Mouse (Mus musculus) ovary, postnatal 14 days (tissue): ENCODE results near the gene Nub1.
A peak's percentile ranks its signal among the peaks of the same experiment; 100 is the strongest.

ENCODE experiments used
- DNase-seq: peaks from one replicate; pipeline ENCODE4 v3.0.0; 2022; ENCODE audit warnings: low spot score

Gene Nub1

DNA sequence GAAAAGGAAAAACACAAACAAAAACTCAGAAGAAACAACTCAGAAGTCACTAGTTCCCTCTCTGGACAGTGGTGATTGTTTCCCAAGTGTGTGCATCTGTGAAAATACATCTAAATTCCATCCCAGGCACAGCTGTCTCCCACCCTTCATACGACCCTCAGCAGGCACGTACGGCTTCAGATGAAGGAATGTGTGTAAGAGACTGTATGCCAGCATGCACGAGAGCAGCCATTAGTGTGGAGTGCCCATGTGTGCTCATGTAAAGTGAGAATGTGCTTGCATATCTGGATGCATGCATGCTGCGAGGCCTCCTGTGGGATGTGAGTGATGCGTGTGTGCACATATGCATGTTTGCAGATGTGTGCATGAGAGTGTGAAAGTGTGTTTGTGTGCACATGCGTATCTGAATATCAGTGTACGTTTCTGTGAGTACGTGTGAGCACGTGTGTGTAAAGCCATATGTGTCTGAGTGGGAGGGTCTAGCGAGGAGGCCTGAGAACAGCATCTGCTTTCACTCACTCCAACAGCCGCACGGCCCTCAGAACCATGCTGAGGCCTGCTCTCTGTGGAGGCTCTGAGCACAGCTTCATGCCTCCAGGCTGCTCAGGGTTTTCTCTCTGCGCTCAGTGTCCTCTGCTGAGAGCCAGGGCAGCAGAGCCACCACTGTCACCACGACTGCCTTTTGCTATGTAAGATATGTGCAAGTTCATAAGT is 56.0 kb downstream of the Nub1 start:
- DNase-seq = no peak

DNA sequence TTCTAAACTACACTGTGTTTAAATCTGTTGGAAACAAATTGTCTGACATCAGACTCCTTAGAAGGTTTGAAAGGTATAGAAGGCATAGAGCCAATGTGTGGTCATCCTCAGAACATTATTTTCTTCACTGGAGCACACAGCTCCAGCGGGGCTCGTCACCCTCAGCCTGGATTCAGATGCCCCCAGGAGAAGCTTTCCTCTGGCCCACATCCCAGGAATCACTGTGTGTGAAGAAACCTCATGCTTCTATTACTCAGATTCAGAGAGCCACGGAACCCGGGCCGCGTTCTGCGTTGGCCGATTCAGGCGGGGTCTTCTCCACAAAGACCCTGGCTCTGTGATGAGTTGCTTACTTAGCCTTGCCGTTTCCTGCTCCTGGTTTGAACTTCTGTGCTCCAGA is 58.6 kb downstream of the Nub1 start:
- no peak for DNase-seq

- DNase-seq = no peak
Observed at GRCm38 (mm10) chr5:24747533-24747932, 62.2 kb downstream of the Nub1 start.

GRCm38 (mm10) chr5:24749731-24750130 is 64.4 kb downstream of the Nub1 start:
- no peak for DNase-seq

GRCm38 (mm10) chr5:24750321-24751304 is 65.3 kb downstream of the Nub1 start:
- DNase-seq = peak; percentile 87

DNA sequence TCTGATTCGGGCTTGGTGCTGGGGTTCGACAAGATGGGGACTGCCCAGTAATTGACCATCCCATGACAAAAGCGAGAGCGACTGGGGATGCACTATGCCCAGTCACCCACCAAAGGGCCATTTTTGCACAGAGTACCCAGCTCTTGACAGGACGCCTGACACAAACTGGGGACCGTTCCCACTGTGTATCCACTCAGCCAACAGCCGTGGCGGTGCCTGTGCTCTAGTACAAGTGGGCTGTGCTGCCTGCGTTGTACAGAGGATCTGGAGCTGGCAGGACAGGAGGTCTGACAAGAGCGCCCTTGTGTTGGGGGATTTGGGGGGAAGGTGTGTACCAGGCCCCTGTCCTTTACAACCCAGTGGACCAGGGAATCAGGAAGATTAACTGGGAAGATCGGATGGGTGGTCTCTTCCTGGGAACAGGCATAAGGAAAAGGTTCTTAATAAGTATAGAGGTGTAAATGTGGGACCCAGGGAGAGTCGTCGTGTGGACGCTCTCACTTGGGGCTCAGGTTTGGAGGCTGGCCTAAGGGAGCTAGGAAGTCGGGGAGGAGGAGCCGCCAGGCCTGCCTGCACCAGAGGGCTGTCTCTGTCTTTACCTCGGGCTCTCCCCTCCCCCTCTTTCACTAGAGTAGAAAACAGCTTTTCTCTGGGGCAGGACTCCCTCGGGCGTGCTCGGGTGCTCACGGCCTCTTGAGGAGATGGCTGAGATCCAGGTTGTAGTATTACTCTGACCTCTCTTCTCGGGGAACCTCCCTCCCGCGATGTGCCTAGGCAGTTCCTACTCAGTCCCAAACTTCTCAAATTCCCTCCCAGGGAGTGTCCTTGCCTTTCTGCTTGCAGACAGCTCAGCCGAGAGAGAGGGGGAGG is 66.2 kb downstream of the Nub1 start:
- peak; percentile 54 for DNase-seq

DNA sequence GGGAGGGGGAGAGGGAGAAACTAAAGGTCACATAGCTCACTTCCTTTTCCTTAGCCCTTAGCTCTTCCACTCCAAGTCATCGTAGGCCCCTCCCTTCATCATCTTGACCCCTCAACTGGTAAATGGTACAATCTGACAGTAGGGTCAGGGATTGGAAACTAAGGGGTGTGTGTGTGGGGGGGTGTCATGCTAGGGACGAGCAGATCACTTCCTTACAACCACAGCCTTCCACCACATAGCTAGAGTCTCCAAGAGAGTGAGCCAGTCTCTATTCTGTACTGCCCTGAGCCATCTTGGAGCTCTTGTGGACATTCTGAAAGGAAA is 66.8 kb downstream of the Nub1 start:
- no peak for DNase-seq

GRCm38 (mm10) chr5:24756931-24757330 is 71.6 kb downstream of the Nub1 start:
- no peak for DNase-seq

DNA sequence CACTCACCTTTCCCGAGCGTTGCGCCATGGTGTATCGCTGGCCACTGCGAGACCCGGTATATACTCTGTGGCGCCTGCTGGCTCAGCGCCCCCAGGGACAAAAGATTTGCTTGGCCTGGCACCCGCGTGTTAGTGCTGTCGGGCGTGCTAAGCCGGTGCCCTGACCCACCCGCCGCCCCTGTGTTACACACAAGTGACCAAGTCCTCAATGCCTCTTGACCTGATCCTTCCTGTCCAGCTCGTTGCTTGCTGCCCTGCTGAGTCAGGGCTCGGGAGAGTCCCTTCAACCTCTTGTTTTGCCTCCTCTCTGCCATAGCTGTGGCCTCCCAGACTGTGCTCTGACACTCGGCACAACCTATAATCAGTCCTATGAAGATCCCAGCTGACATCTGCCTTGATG is 72.5 kb downstream of the Nub1 start, which contains the start of gene Crygn:
TSS of gene Crygn (minus strand) at position 193 of the 400 bp plus-strand sequence.
- DNase-seq = no peak
